Mouse (Mus musculus) heart, embryonic 12.5 days (tissue): ENCODE results near the gene Cd24a. TPM values are rescaled to one million over a fixed set of nuclear protein-coding genes. Genes with fewer than 3 reads are reported as not detected.

Source experiments
- ATAC-seq: fragments of 200-750 bp; cut with Nextera tagmentation; 2 replicates; pipeline ENCODE4 v1.8.0; 2017; ENCODE audit warnings: moderate TSS enrichment, moderate library complexity; ENCODE audit not compliant: insufficient number of reproducible peaks, low FRiP score
- H3K27ac ChIP-seq: fragments of 300-500 bp; sonication (generic); 2 replicates; pipeline ENCODE4 v1.5.1; 2016; ENCODE audit warnings: mild to moderate bottlenecking, moderate library complexity; ENCODE audit not compliant: poor library complexity, severe bottlenecking
- H3K27me3 ChIP-seq: fragments of 300-500 bp; sonication (generic); replicated peaks from 2 replicates; pipeline ENCODE4 v1.6.1; 2016; ENCODE audit warnings: mild to moderate bottlenecking, moderate library complexity
- H3K36me3 ChIP-seq: fragments of 300-500 bp; sonication (generic); 2 replicates; pipeline ENCODE4 v1.6.1; 2016; ENCODE audit warnings: mild to moderate bottlenecking, moderate library complexity
- H3K4me1 ChIP-seq: fragments of 300-500 bp; sonication (generic); replicated peaks from 2 replicates; pipeline ENCODE4 v1.6.1; 2016; ENCODE audit warnings: mild to moderate bottlenecking
- H3K4me2 ChIP-seq: fragments of 300-500 bp; sonication (generic); 2 replicates; pipeline ENCODE4 v1.6.1; 2016; ENCODE audit warnings: mild to moderate bottlenecking, moderate library complexity
- H3K4me3 ChIP-seq: fragments of 300-500 bp; sonication (generic); 2 replicates; pipeline ENCODE4 v1.5.1; 2016; ENCODE audit warnings: mild to moderate bottlenecking
- H3K9ac ChIP-seq: fragments of 300-500 bp; sonication (generic); 2 replicates; pipeline ENCODE4 v1.6.1; 2016; ENCODE audit warnings: mild to moderate bottlenecking, moderate library complexity
- H3K9me3 ChIP-seq: fragments of 300-500 bp; sonication (generic); replicated peaks from 2 replicates; pipeline ENCODE4 v1.6.1; 2016; ENCODE audit warnings: mild to moderate bottlenecking, moderate library complexity
- WGBS: fragments of 180-500 bp; shearing (Covaris S2); methylation state at CpG from one replicate; pipeline ENCODE4 v1.1.7; 2016; 5-methylcytosine and 5-hydroxymethylcytosine counted together
- polyA plus RNA-seq: library from polyadenylated mRNA; unstranded; fragments of >200 nt; fragmentation: Nextera tagmentation; extraction: Ambion mirVana; gene quantifications from 2 replicates; pipeline ENCODE4 v1.2.1, GENCODE M21; 2016

Gene Cd24a
- polyA plus RNA-seq, 1 experiment from 2014 or later = 89.2 TPM

DNA sequence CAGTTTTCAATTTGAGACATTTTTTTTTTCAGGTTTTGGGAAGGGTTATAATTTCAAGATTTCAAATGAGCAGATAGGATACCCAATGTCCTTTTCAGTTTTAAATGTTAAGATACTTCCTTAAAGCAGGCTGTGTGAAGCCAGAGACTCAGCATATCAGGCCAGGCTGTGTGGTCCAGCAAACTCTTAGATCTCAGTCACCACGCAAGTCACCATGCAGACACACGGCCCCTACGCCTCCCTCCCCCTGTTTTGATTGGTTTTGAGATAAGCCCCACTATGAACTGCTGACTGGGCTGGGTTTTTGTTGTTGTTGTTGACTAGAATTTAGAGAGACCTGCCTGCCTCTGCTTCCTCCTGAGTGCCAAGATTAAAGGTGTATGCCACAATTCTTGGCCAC, 3.2 kb downstream of the Cd24a start:
- peak overlapping the region; percentile 58; the same call in 1 of the 2 replicates for H3K27ac ChIP-seq
- no peaks in the 10 kb centered on the region for H3K9me3 ChIP-seq
- H3K4me1 ChIP-seq = no peaks in the 10 kb centered on the region; the same call in 1 of the 2 replicates
- no peaks in the 10 kb centered on the region for H3K27me3 ChIP-seq
- no peak for ATAC-seq
- WGBS = 58% methylated on average over 3 of the region's 3 CpGs
- H3K4me2 ChIP-seq = peak overlapping the region; percentile 94
- H3K4me3 ChIP-seq = peak overlapping the region; percentile 61
- peaks cover 15% of the 10 kb centered on the region; the same call in 1 of the 2 replicates for H3K36me3 ChIP-seq
- peak overlapping the region; percentile 71 for H3K9ac ChIP-seq

- Histone ChIP-seq H3K36me3 (peaks cover 15% of the 10 kb centered on the region; the same call in 1 of the 2 replicates), H3K27ac (no peak overlapping the region), H3K9ac (no peak overlapping the region), H3K4me1 (peaks cover 9% of the 10 kb centered on the region), H3K4me3 (no peak overlapping the region), H3K9me3 (no peaks in the 10 kb centered on the region), H3K4me2 (no peak overlapping the region), H3K27me3 (no peaks in the 10 kb centered on the region)
- 84% methylated on average over 4 of the region's 4 CpGs for WGBS
- no peak for ATAC-seq
These were observed 6.5 kb downstream of the Cd24a start for GRCm38 (mm10) chr10:43584538-43584937.

DNA sequence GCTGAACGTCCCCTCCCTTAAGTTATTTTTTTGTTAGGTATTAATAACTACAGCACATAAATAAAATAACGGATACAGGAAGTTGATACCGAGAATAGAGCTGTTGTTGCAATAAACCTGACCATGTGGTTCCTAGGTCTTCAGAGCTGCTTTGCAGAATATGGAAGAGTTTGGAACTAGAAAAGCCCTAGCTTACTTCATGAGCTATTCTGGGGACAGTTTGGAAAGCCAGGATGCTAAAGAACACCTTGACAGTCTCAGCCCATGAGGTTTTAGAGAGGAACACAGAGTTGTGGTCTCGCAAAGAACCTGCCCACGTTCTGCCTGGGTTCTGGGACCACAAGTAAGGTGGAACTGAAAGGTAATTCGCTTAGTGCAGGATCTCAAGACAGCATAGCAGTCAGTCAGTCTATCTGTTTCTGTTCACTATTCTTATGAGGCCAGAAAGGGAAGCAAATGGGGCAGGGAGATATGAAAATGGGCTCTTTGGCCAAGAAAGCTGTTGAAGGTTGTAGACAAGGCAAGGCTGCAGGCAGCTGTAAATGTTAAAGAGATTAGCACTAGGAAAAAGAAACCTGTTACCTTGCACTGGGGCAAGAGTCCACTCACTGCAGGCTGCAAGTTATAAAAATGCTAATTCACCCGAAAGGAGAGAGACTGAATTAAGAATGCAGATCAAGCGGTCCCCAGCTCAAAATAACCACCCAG, 10.5 kb downstream of the Cd24a start:
- WGBS = 69% methylated on average over 8 of the region's 8 CpGs
- no peak for ATAC-seq
- Histone ChIP-seq H3K9ac (no peak overlapping the region), H3K4me3 (no peak overlapping the region), H3K27ac (no peak overlapping the region), H3K27me3 (no peaks in the 10 kb centered on the region), H3K4me1 (peaks cover 9% of the 10 kb centered on the region; the same call in 1 of the 2 replicates), H3K9me3 (no peaks in the 10 kb centered on the region), H3K4me2 (0 out of 2 replicates have a peak overlapping the region, but pooled peaks have one; percentile 8), H3K36me3 (peaks cover 6% of the 10 kb centered on the region; the same call in 1 of the 2 replicates)

GRCm38 (mm10) chr10:43591477-43591876, 13.4 kb downstream of the Cd24a start:
- H3K4me2 ChIP-seq = no peak overlapping the region
- H3K9ac ChIP-seq = no peak overlapping the region
- no peaks in the 10 kb centered on the region for H3K27me3 ChIP-seq
- no peak overlapping the region for H3K4me3 ChIP-seq
- WGBS = 85% methylated on average over 10 of the region's 10 CpGs
- H3K36me3 ChIP-seq = no peaks in the 10 kb centered on the region
- H3K27ac ChIP-seq = no peak overlapping the region
- peaks cover 9% of the 10 kb centered on the region; the same call in 1 of the 2 replicates for H3K4me1 ChIP-seq
- H3K9me3 ChIP-seq = no peaks in the 10 kb centered on the region; the same call in 1 of the 2 replicates
- no peak for ATAC-seq

GRCm38 (mm10) chr10:43593182-43593581, 15.1 kb downstream of the Cd24a start:
- Histone ChIP-seq H3K36me3 (no peaks in the 10 kb centered on the region), H3K27ac (no peak overlapping the region), H3K9ac (no peak overlapping the region), H3K4me3 (no peak overlapping the region), H3K9me3 (no peaks in the 10 kb centered on the region; the same call in 1 of the 2 replicates), H3K4me1 (peaks cover 9% of the 10 kb centered on the region; the same call in 1 of the 2 replicates), H3K4me2 (no peak overlapping the region), H3K27me3 (no peaks in the 10 kb centered on the region)
- ATAC-seq = no peak
- 74% methylated on average over 5 of the region's 5 CpGs for WGBS

DNA sequence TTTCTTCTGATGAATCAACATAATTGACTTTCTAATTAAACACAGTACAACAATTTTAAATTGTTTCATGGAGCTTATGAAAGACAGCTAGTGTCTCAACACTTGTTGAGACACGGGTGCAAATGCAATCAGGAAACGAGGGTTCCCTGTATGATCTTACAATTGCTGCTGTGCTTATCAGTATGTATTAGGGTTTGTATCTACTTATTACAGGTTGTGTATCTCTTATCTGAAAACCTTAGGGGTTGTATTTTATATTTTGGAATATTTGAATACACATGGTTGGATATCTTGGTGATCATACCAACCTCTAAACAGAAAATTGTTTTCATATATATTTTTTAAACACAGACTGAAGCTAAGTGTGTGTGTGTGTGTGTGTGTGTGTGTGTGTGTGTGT, 16.1 kb downstream of the Cd24a start:
- WGBS = 73% methylated on average over 2 of the region's 2 CpGs

DNA sequence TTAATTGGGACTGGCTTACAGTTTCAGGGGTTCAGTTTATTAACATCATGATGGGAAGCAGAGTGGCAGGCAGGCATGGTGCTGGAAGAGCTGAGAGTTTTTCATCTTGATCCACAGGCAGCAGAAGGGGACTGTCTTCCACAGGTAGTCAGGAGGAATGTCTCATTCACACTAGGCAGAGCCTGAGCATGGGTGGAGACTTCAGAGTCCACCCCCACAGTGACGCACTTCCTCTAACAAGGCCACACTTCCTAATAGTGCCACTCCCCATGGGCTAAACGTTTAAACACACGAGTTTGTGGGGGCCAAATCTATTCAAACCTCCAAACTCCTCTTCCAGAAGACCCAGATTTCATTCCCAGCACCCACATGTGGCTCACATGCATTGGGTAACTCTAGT, 16.8 kb downstream of the Cd24a start:
- H3K4me3 ChIP-seq = no peak overlapping the region
- no peak for ATAC-seq
- H3K27me3 ChIP-seq = no peaks in the 10 kb centered on the region
- H3K9ac ChIP-seq = no peak overlapping the region
- WGBS = 60% methylated on average over 3 of the region's 3 CpGs
- H3K4me1 ChIP-seq = peaks cover 6% of the 10 kb centered on the region; the same call in 1 of the 2 replicates
- no peaks in the 10 kb centered on the region for H3K36me3 ChIP-seq
- H3K4me2 ChIP-seq = no peak overlapping the region
- no peaks in the 10 kb centered on the region; the same call in 1 of the 2 replicates for H3K9me3 ChIP-seq
- no peak overlapping the region for H3K27ac ChIP-seq

More for the DNA sequence above, 16.1 kb downstream of the Cd24a start:
- Histone ChIP-seq H3K4me2 (no peak overlapping the region), H3K4me1 (peaks cover 9% of the 10 kb centered on the region; the same call in 1 of the 2 replicates), H3K4me3 (no peak overlapping the region), H3K9me3 (no peaks in the 10 kb centered on the region; the same call in 1 of the 2 replicates), H3K27ac (no peak overlapping the region), H3K9ac (no peak overlapping the region), H3K27me3 (no peaks in the 10 kb centered on the region), H3K36me3 (no peaks in the 10 kb centered on the region)
- ATAC-seq = no peak

DNA sequence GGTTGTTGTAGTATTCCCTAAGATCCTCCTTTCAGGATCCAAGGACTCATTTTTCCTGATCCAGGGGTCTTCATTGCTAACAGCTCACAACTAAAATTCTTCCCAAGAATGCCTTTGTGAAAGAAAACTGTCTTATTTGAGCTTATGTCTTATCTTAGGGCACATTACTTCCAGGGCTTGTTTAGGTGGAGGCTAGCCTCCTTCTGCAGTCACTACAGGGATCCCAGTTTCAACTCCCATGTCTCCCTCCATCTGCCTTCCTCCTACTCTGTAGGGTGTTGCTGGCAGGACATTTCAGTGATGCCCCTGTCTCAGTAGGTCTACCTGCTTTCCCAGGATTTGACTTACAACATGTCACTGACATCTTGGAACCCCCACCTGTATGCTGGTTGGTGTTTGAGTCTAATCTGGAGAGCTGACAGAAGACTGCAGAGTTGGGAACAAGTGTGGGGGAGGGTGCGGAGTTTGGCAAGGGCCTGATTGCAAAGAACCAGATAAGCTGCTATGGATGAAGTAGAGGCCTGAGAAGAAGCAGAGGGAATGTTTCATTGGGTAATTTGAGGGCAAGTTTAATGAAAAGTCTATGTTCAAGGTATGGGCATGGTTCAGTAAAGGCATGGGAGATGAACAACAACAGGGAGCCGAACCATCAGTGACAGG, 20.1 kb downstream of the Cd24a start:
- ATAC-seq = no peak
- Histone ChIP-seq H3K4me1 (peaks cover 16% of the 10 kb centered on the region), H3K9me3 (no peaks in the 10 kb centered on the region; the same call in 1 of the 2 replicates), H3K36me3 (no peaks in the 10 kb centered on the region), H3K9ac (no peak overlapping the region), H3K4me3 (no peak overlapping the region), H3K27ac (no peak overlapping the region), H3K4me2 (no peak overlapping the region), H3K27me3 (no peaks in the 10 kb centered on the region)
- 47% methylated on average over 2 of the region's 2 CpGs for WGBS

DNA sequence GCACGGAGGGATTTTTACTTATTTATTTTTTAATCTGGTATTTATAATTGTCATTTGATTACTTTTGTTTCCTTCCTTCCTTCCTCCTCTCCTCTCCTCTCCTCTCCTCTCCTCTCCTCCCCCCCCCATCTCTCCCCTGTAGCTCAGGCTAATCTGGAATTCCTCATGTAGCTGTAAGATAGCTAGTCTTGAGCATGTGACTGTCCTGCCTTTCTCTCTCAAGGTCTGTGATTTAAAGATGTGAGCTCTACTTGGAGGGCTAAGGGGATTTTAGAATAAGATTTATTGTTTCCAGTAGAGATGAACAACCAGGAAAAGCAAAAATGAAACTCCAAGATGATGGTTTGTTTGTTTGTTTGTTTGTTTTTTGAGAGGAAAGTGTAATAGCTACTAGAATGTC, 23.0 kb downstream of the Cd24a start:
- ATAC-seq = no peak
- Histone ChIP-seq H3K9me3 (no peaks in the 10 kb centered on the region), H3K27me3 (no peaks in the 10 kb centered on the region), H3K36me3 (no peaks in the 10 kb centered on the region), H3K4me3 (no peak overlapping the region), H3K4me2 (no peak overlapping the region), H3K4me1 (peaks cover 25% of the 10 kb centered on the region), H3K9ac (no peak overlapping the region), H3K27ac (no peak overlapping the region)
- 65% methylated on average over 1 of the region's 1 CpGs for WGBS

GRCm38 (mm10) chr10:43601511-43602396, 23.7 kb downstream of the Cd24a start:
- Histone ChIP-seq H3K27me3 (no peaks in the 10 kb centered on the region), H3K4me2 (no peak overlapping the region; the same call in 1 of the 2 replicates), H3K4me1 (peaks cover 25% of the 10 kb centered on the region), H3K27ac (no peak overlapping the region), H3K9ac (no peak overlapping the region), H3K36me3 (no peaks in the 10 kb centered on the region), H3K9me3 (no peaks in the 10 kb centered on the region), H3K4me3 (no peak overlapping the region)
- no peak for ATAC-seq
- WGBS = 50% methylated on average over 14 of the region's 14 CpGs
